Mouse (Mus musculus): ENCODE results near the gene Ank3. TPM values are rescaled to one million over a fixed set of nuclear protein-coding genes. Genes with fewer than 3 reads are reported as not detected.
A peak's percentile ranks its signal among the peaks of the same experiment; 100 is the strongest.

The Ank3 gene
- polyA plus RNA-seq, 1 experiment from 2014 or later = 48.9 TPM

DNA sequence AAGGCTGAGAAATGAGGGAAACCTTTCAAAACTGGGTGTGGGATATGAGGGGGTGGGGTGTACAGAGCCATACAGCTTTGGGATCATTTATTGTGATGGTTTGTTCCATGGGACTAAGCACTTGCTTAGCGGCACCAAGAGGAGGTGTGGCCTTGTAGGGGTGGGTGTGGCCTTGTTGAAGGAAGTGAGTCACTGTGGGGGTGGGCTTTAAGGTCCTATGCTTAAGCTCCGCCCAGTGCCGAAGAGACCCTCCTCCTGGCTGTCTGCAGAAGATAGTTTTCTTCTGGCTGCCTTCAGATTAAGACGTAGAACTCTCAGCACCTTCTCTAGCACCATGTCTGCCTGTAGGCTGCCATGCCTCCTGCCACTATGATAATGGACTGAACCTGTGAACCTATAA, 9.1 kb upstream of the Ank3 start:
- no peaks in the 10 kb centered on the region for H3K4me1 ChIP-seq (ENCODE audit: control insufficient read depth, insufficient read depth, low read length)
- no peak overlapping the region for H3K4me2 ChIP-seq
- no peak overlapping the region for H3K9ac ChIP-seq (ENCODE audit: low read depth, low read length)
- WGBS (ENCODE audit: insufficient replicate concordance) = 69% methylated on average over 4 of the region's 4 CpGs
- H3K27me3 ChIP-seq (ENCODE audit: control insufficient read depth, insufficient read depth, low read length) = no peaks in the 10 kb centered on the region
- H3K4me3 ChIP-seq (ENCODE audit: low read depth, low read length) = no peak overlapping the region
- H3K27ac ChIP-seq (ENCODE audit: low read depth, low read length) = no peak overlapping the region
- no peak for ATAC-seq (replicated peaks; ENCODE audit: insufficient number of reproducible peaks, low FRiP score, low TSS enrichment)
- no peaks in the 10 kb centered on the region for H3K9me3 ChIP-seq (replicated peaks; ENCODE audit: control insufficient read depth, low read length)
- H3K36me3 ChIP-seq (ENCODE audit: control insufficient read depth, insufficient read depth, low read length) = no peaks in the 10 kb centered on the region

DNA sequence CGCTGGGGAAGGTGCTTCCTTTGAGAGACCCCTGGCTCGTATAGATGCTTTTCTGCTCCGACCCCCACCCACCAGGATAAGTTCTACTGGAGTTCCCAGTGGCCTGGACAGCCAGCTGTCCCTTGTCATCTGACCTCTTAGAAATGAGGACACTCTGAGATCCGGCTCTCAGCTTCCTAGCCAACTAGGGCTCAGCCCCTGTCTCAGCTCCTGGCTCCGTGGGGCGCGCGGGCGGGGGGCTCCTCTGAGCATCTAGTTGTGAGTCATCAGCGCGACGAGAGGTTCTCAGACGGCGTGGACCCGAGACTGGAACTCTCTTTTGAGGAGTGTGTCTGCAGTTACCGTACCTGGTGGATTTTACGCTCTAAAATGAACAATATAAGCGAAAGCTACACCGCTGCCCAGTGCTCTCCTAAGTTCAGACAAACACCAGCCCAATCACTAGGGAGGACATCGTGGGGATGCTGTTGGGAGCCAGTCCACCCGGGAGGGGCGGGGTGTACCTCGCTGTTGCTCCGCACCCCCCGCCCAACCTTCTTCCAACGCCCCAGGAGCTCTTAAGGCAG, 293 bp upstream of the Ank3 start:
- ATAC-seq (replicated peaks; ENCODE audit: insufficient number of reproducible peaks, low FRiP score, low TSS enrichment) = 0 out of 2 replicates have a peak, but pooled peaks have one; percentile 18
- under 1% methylated on average over 26 of the region's 26 CpGs for WGBS (ENCODE audit: insufficient replicate concordance)

DNA sequence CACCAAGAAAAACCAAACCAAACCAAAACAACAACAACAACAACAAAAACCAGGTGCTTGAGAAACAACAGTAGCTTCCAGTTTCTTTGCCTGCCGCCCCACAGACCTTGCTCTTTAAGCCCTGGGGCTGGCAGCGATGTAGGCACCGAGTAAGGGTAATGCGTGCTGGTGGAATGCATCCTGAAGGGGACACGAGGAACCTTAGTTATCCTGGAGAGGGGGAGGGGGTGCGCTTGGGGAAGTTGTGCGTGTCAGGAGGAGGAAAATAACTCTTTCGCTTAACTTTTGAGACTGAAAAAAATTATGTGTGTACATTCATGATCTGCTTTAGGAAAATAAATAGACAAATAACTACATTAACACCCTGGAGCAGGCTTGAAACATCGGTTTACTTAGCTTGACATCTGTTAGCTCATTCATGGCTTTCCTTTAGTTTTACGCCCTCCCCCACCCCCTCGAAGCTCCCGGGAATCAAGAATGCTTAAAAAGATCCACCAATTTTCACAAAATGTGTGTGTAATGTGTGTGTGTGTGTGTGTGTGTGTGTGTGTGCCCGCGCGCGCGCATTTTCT, 1.3 kb downstream of the Ank3 start:
- ATAC-seq (replicated peaks; ENCODE audit: insufficient number of reproducible peaks, low FRiP score, low TSS enrichment) = no peak
- peaks cover 4% of the 10 kb centered on the region; the same call in 1 of the 2 replicates for H3K4me1 ChIP-seq (ENCODE audit: control insufficient read depth, insufficient read depth, low read length)
- H3K4me2 ChIP-seq = peak overlapping the region; percentile 98
- H3K36me3 ChIP-seq (ENCODE audit: control insufficient read depth, insufficient read depth, low read length) = no peaks in the 10 kb centered on the region
- H3K4me3 ChIP-seq (ENCODE audit: low read depth, low read length) = peak overlapping the region; percentile 65
- no peak overlapping the region for H3K27ac ChIP-seq (ENCODE audit: low read depth, low read length)
- H3K9me3 ChIP-seq (replicated peaks; ENCODE audit: control insufficient read depth, low read length) = no peaks in the 10 kb centered on the region
- 4% methylated on average over 17 of the region's 17 CpGs for WGBS (ENCODE audit: insufficient replicate concordance)
- peaks cover 42% of the 10 kb centered on the region for H3K27me3 ChIP-seq (ENCODE audit: control insufficient read depth, insufficient read depth, low read length)
- H3K9ac ChIP-seq (ENCODE audit: low read depth, low read length) = no peak overlapping the region

More for the DNA sequence above, 293 bp upstream of the Ank3 start:
- Histone ChIP-seq H3K36me3 (ENCODE audit: control insufficient read depth, insufficient read depth, low read length) (no peaks in the 10 kb centered on the region), H3K4me1 (ENCODE audit: control insufficient read depth, insufficient read depth, low read length) (peaks cover 4% of the 10 kb centered on the region; the same call in 1 of the 2 replicates), H3K27ac (ENCODE audit: low read depth, low read length) (no peak overlapping the region), H3K9me3 (replicated peaks; ENCODE audit: control insufficient read depth, low read length) (no peaks in the 10 kb centered on the region), H3K4me3 (ENCODE audit: low read depth, low read length) (peak overlapping the region; percentile 65), H3K27me3 (ENCODE audit: control insufficient read depth, insufficient read depth, low read length) (peaks cover 42% of the 10 kb centered on the region), H3K4me2 (peak overlapping the region; percentile 98), H3K9ac (ENCODE audit: low read depth, low read length) (peak overlapping the region; percentile 29; the same call in 1 of the 2 replicates)

DNA sequence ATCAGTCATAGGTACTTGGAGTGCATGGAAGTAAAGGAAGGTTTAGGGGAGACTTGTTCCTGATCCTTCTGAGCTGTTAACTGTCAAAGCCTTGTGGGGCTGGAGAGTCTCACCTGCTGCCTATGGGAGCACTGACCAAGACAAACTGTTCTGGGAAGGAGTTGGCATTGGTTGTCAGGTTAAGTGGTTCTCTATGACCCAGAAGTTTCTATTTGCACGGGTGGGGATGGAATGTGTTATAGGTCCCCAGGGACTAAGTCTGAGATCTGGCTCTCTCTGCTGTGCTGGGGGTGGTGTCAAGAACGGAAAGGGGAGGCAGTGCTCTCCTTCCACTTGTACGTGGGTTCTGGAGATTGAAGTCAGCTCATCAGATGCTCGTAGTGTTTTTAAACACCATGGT, 6.9 kb downstream of the Ank3 start:
- ATAC-seq (replicated peaks; ENCODE audit: insufficient number of reproducible peaks, low FRiP score, low TSS enrichment) = no peak
- Histone ChIP-seq H3K9ac (ENCODE audit: low read depth, low read length) (no peak overlapping the region), H3K27me3 (ENCODE audit: control insufficient read depth, insufficient read depth, low read length) (peaks cover 13% of the 10 kb centered on the region), H3K4me1 (ENCODE audit: control insufficient read depth, insufficient read depth, low read length) (no peaks in the 10 kb centered on the region), H3K9me3 (replicated peaks; ENCODE audit: control insufficient read depth, low read length) (no peaks in the 10 kb centered on the region), H3K27ac (ENCODE audit: low read depth, low read length) (no peak overlapping the region), H3K4me2 (no peak overlapping the region), H3K36me3 (ENCODE audit: control insufficient read depth, insufficient read depth, low read length) (no peaks in the 10 kb centered on the region), H3K4me3 (ENCODE audit: low read depth, low read length) (no peak overlapping the region)
- 60% methylated on average over 4 of the region's 4 CpGs for WGBS (ENCODE audit: insufficient replicate concordance)

DNA sequence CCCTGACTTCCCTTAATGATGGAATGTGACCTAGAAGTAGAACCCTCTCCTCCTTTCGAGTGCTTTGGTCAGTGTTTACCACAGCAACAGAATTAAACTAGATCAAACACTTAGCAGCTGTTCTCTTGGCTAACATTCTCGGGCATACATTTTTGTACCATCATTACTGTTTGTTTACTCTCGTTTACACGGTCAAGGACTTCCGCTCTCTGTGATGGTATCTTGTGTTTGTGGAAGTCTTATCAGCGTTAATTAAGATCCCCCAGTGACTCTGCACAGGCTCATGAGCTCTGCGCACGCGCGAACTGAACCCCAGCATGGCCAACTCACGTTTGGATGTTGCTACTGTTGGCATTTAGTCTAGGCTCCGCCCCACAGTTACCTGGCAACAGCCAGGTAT, 16.3 kb downstream of the Ank3 start:
- no peaks in the 10 kb centered on the region for H3K4me1 ChIP-seq (ENCODE audit: control insufficient read depth, insufficient read depth, low read length)
- H3K4me3 ChIP-seq (ENCODE audit: low read depth, low read length) = no peak overlapping the region
- H3K36me3 ChIP-seq (ENCODE audit: control insufficient read depth, insufficient read depth, low read length) = no peaks in the 10 kb centered on the region
- H3K9ac ChIP-seq (ENCODE audit: low read depth, low read length) = no peak overlapping the region
- H3K27ac ChIP-seq (ENCODE audit: low read depth, low read length) = no peak overlapping the region
- H3K27me3 ChIP-seq (ENCODE audit: control insufficient read depth, insufficient read depth, low read length) = no peaks in the 10 kb centered on the region
- no peak overlapping the region for H3K4me2 ChIP-seq
- ATAC-seq (replicated peaks; ENCODE audit: insufficient number of reproducible peaks, low FRiP score, low TSS enrichment) = no peak
- H3K9me3 ChIP-seq (replicated peaks; ENCODE audit: control insufficient read depth, low read length) = no peaks in the 10 kb centered on the region
- WGBS (ENCODE audit: insufficient replicate concordance) = 39% methylated on average over 12 of the region's 12 CpGs

DNA sequence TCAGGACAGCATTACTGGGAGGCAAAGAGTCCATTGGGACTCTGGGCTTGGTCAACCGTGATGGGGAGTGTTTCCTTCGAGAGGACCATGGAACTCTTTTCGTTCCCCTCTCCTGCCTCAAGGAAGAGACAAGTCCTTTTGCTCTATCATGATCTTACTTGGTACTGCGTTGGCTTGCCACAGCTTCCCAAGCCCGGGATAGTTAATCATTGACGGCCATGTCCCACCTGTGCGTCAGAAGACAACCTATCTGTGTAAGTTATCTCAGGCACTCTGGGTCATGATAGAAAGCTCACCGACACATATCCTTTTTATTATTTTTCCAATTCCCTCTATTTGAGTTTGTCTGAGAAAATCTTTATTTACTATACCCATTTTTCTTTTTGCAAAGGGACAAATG, 20.1 kb downstream of the Ank3 start:
- no peaks in the 10 kb centered on the region for H3K36me3 ChIP-seq (ENCODE audit: control insufficient read depth, insufficient read depth, low read length)
- H3K4me3 ChIP-seq (ENCODE audit: low read depth, low read length) = no peak overlapping the region
- no peaks in the 10 kb centered on the region for H3K4me1 ChIP-seq (ENCODE audit: control insufficient read depth, insufficient read depth, low read length)
- WGBS (ENCODE audit: insufficient replicate concordance) = 77% methylated on average over 8 of the region's 8 CpGs
- H3K27ac ChIP-seq (ENCODE audit: low read depth, low read length) = no peak overlapping the region
- H3K9me3 ChIP-seq (replicated peaks; ENCODE audit: control insufficient read depth, low read length) = no peaks in the 10 kb centered on the region
- H3K27me3 ChIP-seq (ENCODE audit: control insufficient read depth, insufficient read depth, low read length) = no peaks in the 10 kb centered on the region
- no peak for ATAC-seq (replicated peaks; ENCODE audit: insufficient number of reproducible peaks, low FRiP score, low TSS enrichment)
- no peak overlapping the region for H3K9ac ChIP-seq (ENCODE audit: low read depth, low read length)
- H3K4me2 ChIP-seq = no peak overlapping the region

DNA sequence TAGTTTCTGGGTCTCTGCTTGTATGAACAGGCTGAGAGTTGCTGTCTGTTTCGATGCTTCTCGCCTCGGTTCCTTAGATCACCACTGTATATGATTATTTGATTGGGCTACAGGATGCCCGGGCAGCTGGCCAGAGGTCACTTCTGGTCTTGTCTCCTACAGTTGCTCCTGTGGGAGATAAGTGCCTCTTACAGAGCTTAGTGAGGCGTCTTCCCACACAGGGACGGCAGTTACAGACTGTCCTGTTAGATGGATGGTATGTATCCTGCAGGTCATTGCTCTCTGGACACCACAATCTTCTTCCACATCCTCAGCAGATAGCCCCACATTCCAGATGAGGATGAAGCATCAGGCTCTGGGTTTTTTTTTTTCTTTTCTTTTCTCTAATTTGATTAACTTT, 21.7 kb downstream of the Ank3 start:
- Histone ChIP-seq H3K4me2 (no peak overlapping the region), H3K27me3 (ENCODE audit: control insufficient read depth, insufficient read depth, low read length) (no peaks in the 10 kb centered on the region), H3K36me3 (ENCODE audit: control insufficient read depth, insufficient read depth, low read length) (no peaks in the 10 kb centered on the region), H3K9me3 (replicated peaks; ENCODE audit: control insufficient read depth, low read length) (no peaks in the 10 kb centered on the region), H3K4me3 (ENCODE audit: low read depth, low read length) (no peak overlapping the region), H3K27ac (ENCODE audit: low read depth, low read length) (no peak overlapping the region), H3K9ac (ENCODE audit: low read depth, low read length) (no peak overlapping the region), H3K4me1 (ENCODE audit: control insufficient read depth, insufficient read depth, low read length) (no peaks in the 10 kb centered on the region)
- no peak for ATAC-seq (replicated peaks; ENCODE audit: insufficient number of reproducible peaks, low FRiP score, low TSS enrichment)
- 44% methylated on average over 6 of the region's 6 CpGs for WGBS (ENCODE audit: insufficient replicate concordance)

DNA sequence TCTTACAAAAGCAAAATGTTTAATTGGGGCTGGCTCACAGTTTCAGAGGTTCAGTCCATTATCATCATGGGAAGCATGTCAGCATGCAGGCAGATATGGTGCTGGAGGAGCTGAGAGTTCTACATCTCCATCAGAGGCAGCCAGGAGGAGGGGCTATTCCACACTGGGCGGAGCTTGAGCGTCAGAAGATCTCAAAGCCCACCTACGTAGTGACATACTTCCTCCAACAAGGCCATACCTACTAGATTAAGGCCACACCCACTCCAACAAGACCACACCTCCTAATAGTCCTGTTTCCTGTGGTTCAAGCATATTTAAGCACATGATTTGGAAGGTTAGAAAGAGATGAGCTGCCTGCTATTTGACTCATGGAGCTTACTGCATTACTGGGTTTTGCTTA, 25.5 kb downstream of the Ank3 start:
- 76% methylated on average over 3 of the region's 3 CpGs for WGBS (ENCODE audit: insufficient replicate concordance)
- no peaks in the 10 kb centered on the region for H3K27me3 ChIP-seq (ENCODE audit: control insufficient read depth, insufficient read depth, low read length)
- no peak overlapping the region for H3K4me3 ChIP-seq (ENCODE audit: low read depth, low read length)
- no peak overlapping the region for H3K4me2 ChIP-seq
- ATAC-seq (replicated peaks; ENCODE audit: insufficient number of reproducible peaks, low FRiP score, low TSS enrichment) = no peak
- no peaks in the 10 kb centered on the region for H3K36me3 ChIP-seq (ENCODE audit: control insufficient read depth, insufficient read depth, low read length)
- H3K4me1 ChIP-seq (ENCODE audit: control insufficient read depth, insufficient read depth, low read length) = no peaks in the 10 kb centered on the region
- no peak overlapping the region for H3K9ac ChIP-seq (ENCODE audit: low read depth, low read length)
- H3K9me3 ChIP-seq (replicated peaks; ENCODE audit: control insufficient read depth, low read length) = no peaks in the 10 kb centered on the region
- H3K27ac ChIP-seq (ENCODE audit: low read depth, low read length) = no peak overlapping the region

DNA sequence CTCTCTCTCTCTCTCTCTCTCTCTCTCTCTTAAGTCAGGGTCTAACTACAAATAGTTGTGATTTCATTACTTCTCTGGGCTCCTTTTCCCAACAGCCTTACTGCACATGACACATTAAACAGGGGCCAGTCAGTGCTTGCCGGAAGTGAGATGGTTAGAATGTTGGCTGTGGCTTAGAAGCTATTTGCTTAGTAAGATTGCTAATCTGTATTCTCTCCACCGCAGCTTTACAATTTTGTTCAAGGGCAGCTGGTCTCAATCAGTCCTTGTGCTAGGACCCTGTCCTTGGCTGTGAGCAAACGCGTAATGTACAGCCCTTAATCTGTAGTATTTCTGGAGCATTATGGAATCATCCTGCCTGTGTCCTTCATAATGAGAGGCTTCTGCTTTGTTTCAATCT, 31.6 kb downstream of the Ank3 start:
- ATAC-seq (replicated peaks; ENCODE audit: insufficient number of reproducible peaks, low FRiP score, low TSS enrichment) = no peak
- WGBS (ENCODE audit: insufficient replicate concordance) = 74% methylated on average over 4 of the region's 4 CpGs
- Histone ChIP-seq H3K27me3 (ENCODE audit: control insufficient read depth, insufficient read depth, low read length) (no peaks in the 10 kb centered on the region), H3K4me2 (no peak overlapping the region), H3K9me3 (replicated peaks; ENCODE audit: control insufficient read depth, low read length) (no peaks in the 10 kb centered on the region), H3K27ac (ENCODE audit: low read depth, low read length) (no peak overlapping the region), H3K9ac (ENCODE audit: low read depth, low read length) (no peak overlapping the region), H3K36me3 (ENCODE audit: control insufficient read depth, insufficient read depth, low read length) (no peaks in the 10 kb centered on the region), H3K4me3 (ENCODE audit: low read depth, low read length) (no peak overlapping the region), H3K4me1 (ENCODE audit: control insufficient read depth, insufficient read depth, low read length) (no peaks in the 10 kb centered on the region)
